Mouse (Mus musculus) thymus, postnatal 14 days (tissue): ENCODE measurements around the gene Efhc1.
"Not testable (repeated sequence)": the region's sequence is repeated elsewhere in the genome, so short reads cannot be mapped to it uniquely, and the experiment has no call there.

Experiments
- DNase-seq: peaks from one replicate; pipeline ENCODE4 v3.0.0; 2021

The Efhc1 gene

GRCm38 (mm10) chr1:20951300-20951763 lies at the start of gene Efhc1:
TSS of gene Efhc1 (plus strand) at chr1:20951626.
- DNase-seq, result peak; percentile 91

GRCm38 (mm10) chr1:20905501-20906127 lies 45.8 kb upstream of the Efhc1 start:
- no peak for DNase-seq

DNA sequence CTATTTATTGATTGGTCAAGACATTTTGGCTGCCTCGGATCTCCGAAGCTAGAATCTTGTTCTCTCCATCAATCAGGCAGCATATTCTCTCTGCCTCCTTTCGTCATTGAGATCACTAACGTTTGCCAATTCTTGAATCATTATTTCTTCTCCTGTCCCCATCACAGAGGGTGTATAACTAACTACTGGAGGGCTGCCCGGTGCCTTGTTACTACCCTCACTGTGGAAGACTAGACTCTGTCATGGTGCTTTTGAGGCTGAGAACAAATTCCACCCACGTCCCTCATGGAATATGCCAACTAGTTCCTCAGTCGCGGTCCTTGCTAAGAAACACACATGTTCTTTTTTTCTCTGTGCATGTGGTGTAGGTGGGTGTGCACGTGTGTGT lies 45.3 kb upstream of the Efhc1 start:
- DNase-seq, result no peak

GRCm38 (mm10) chr1:20908541-20908940 lies 42.9 kb upstream of the Efhc1 start:
- no peak for DNase-seq

- DNase-seq, result no peak
Observed at GRCm38 (mm10) chr1:20912115-20912514, 39.3 kb upstream of the Efhc1 start.

- peak; percentile 42 for DNase-seq
Observed at GRCm38 (mm10) chr1:20912527-20913171, 38.8 kb upstream of the Efhc1 start.

- DNase-seq, result no peak
Observed at GRCm38 (mm10) chr1:20914769-20915168, 36.7 kb upstream of the Efhc1 start.

DNA sequence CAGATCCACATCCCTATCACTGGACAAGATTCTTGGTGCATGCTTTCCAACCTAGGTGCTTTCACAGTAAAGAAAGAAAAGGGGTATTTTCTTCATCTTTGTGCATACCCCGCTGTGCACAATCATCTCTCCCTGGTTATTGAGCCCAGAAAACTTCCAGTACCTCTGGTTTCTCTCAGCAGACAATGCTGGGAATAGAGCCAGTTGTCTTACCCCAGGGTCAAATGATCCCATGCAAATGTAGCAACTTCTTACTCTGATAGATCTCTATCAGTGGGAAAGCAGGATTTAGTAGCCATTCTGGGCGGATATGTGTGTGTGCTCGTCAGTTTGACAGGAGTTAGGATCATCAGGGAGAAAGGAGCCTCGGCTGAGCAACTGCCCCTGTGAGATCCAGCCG lies 35.8 kb upstream of the Efhc1 start:
- no peak for DNase-seq

DNA sequence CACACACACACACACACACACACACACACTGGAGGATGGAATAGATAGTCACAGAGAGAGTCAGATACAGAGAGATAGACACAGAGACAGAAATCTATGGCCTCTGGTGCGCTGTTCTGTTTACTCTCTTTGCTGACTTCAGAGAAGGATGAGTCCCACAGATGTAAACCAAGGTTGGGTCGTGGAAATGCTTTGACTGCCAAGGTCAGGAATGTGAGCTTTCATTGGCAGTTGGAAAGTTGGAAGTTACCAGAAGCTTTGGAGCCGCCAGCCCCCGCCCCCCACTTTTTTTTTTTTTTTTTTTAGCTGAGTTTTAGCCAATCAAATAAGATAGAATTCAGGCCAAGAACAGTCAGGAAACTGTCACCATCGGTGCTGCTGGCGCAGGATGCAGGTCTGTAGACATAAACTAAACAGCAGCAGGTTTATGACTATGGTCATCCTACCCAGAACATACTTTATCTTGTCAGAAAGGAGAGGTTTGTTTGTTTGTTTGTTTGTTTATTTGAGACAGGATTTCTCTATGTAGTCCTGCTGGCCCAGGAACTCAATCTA lies 33.9 kb upstream of the Efhc1 start:
- no peak for DNase-seq

DNA sequence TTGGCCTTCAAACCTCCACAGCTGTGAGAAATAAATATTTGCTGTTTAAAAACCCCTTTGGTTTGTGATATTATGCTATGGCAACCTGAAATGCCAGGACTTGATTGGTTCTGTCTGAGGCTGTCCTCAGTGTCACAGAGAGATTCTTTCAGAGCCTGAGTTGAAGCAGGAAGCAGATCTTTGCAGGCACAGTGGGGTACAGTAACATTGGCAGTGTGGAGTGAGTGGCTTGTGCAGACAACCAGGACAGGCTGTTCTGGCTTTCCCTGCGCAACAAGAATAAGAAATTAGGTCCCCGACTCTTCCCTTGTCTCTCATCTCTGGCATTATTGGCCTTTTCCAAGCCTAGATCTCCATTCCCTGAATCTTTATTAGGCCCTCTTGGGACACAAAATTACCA lies 31.7 kb upstream of the Efhc1 start:
- DNase-seq, result no peak

DNA sequence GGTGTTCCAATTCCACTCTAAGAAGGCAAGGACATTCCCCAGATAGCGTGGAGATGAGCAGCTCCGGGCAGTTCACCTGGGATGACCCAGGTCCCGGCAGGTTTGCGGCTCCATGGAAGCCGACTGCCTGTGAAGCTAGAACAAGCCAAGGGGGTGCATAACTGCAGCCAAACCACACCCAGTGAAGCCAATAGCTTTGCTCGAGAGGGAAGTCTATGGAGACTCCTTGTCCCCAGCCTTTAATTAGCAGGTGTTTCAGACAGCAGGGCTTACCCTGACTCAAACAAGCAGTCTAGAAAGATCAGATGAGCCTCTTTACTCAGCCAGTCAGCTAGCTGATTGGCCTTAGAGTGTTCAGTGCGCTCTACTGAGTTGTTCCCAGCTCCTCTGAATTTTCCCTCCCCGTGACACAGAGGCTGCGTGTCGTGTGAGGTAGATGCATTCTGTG lies 30.3 kb upstream of the Efhc1 start:
- DNase-seq, result no peak

- no peak for DNase-seq
Observed at GRCm38 (mm10) chr1:20922612-20923399, 28.6 kb upstream of the Efhc1 start.

- not testable (repeated sequence) for DNase-seq
Observed at GRCm38 (mm10) chr1:20925324-20925723, 26.1 kb upstream of the Efhc1 start.

DNA sequence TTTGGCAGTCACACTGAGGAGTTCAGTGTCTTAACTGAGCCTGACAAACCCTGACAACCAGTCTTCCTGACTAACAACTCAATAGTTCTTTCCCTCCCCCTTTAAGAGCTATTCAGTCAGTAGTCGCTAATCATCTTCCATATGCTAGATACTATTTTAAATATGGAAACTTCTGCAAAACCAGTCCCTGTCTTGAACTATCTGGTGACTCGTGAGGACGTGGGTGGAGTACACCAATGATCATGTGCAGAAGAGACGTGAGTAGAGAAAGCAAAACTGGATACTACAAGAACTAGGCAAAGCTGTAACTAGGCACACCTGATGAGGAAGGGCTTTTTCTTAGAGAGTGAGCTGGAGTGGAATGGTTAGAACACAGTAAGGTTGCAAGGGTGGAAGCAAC lies 25.5 kb upstream of the Efhc1 start:
- DNase-seq, result no peak

DNA sequence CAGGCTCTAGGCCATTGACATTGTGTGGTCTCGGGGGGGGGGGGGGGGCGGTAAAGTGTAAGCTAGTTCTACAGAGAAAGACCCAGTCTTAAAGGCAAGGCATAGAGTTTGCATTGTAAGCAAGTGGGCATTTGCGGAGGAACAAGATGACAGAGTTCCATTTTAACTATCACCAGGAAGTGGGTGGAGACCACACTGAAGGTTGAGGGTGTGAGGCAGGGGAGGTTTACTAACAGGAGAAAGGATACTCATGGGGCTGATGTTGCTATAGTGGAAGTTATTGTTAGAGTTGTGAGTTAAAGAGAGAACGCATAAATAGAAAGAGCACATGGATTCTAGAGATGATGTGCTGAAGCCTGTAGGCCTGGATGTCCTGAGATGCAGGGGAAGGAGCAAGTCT lies 25.1 kb upstream of the Efhc1 start:
- no peak for DNase-seq

GRCm38 (mm10) chr1:20928487-20928886 lies 22.9 kb upstream of the Efhc1 start:
- no peak for DNase-seq

DNA sequence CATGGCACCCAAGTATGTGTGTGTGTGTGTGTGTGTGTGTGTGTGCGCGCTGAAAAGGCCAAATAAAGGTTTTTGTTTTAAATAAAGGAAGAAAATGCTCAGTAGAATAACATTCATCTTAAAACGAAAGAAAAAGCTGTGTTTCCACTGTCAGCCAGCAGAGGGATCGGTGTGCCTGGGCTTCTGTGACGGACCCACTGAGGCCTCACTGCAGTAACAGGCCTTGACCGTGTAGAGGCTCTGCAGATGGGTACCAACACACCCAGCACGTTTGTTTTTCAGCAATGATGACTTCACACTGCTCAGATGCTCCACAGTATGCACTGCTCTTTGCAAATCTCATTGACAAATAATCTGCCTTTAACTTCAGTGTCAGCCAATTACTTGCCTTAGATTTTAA lies 18.0 kb upstream of the Efhc1 start:
- peak; percentile 75 for DNase-seq

- DNase-seq, result no peak
Observed at GRCm38 (mm10) chr1:20935106-20935505, 16.3 kb upstream of the Efhc1 start.

- peak; percentile 69 for DNase-seq
Observed at GRCm38 (mm10) chr1:20939046-20939445, 12.4 kb upstream of the Efhc1 start.

GRCm38 (mm10) chr1:20940151-20940550 lies 11.3 kb upstream of the Efhc1 start:
- DNase-seq, result peak; percentile 77

DNA sequence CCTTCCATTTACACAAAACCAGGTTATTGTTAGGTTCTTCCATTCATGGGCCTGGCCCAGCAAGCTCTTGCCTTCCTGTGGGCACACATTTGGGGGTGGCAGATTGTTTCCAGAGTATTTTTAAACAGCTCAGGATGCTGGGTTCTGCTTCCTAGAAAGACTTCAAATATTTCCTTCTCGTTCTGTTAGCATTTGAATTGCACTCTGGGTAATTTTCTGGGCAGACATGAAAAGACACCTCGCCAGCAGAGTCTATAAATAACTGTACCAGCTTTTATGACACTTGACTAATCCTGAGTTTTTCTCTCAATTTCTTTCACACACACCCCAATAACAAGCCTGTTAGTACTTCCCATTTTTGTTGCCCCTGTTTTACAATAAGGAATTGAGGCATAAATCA lies 10.1 kb upstream of the Efhc1 start:
- no peak for DNase-seq

DNA sequence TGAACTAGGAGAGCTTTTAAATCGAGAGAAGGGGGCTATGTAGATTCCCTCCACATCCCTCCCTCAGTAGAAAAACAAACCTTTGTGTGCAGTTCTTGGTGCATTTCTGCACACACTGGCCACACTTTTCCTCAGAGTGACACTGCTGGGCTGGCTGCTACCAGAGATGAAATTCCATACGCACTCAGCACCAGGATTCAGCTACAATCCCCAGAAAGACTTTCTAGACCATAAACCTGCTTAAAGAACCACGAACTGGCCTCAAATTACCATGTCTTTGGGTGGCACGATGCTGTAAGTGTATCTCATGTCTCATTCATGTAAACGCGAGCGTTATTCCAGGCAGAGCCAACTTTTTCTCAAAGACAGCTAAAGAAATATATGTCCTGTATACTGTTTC lies 9.6 kb upstream of the Efhc1 start:
- DNase-seq, result no peak

- no peak for DNase-seq
Observed at GRCm38 (mm10) chr1:20943016-20943415, 8.4 kb upstream of the Efhc1 start.

- no peak for DNase-seq
Observed at GRCm38 (mm10) chr1:20951799-20952198, 373 bp downstream of the Efhc1 start.
